Mouse (Mus musculus) heart, adult 2 months (tissue): Measurements from ENCODE around the gene Dtnbp1.

Experiments used
- CTCF ChIP-seq: fragments of 200-600 bp; IDR thresholded peaks from 2 replicates; pipeline ENCODE4 v1.8.1; 2022; ENCODE audit warnings: antibody characterized with exemption, mild to moderate bottlenecking, moderate library complexity
- POLR2A ChIP-seq: fragments of 200-500 bp; IDR thresholded peaks from 2 replicates; pipeline ENCODE4 v1.6.1; 2011; ENCODE audit warnings: mild to moderate bottlenecking, low read depth, low read length, control low read depth; ENCODE audit not compliant: insufficient read depth

DNA sequence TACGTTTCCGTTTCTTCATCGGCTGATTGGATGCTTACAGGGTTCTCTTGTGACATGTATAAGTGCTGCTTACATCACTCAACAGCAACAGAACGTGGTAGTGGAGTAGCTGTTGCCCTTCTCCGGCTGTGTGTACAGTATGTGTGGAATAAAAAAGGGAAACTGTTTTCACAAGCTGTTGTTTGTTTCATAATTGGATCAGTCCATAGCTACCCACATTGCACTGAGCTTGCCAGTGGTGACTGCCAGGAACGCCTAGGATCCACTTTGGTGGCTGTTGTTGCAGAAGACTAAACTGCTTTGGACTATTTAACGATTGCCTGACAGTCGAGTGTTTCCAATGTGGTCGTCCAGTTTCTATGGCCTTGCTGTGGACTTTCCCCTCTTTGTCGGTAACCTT, 80.9 kb downstream of the Dtnbp1 start:
- TF ChIP-seq CTCF (no peak), POLR2A (no peak)
